Mouse (Mus musculus) olfactory bulb, adult 2 months (tissue): ENCODE measurements around the gene Als2cr12.

Experiments used
- CTCF ChIP-seq: fragments of 200-500 bp; IDR thresholded peaks from 2 replicates; pipeline ENCODE4 v1.5.1; 2012; ENCODE audit warnings: low read depth, mild to moderate bottlenecking, low read length, moderate library complexity; ENCODE audit not compliant: insufficient read depth
- POLR2A ChIP-seq: fragments of 200-500 bp; IDR thresholded peaks from 2 replicates; pipeline ENCODE4 v1.6.1; 2012; ENCODE audit warnings: mild to moderate bottlenecking, low read depth, low read length, moderate library complexity; ENCODE audit not compliant: insufficient read depth

- TF ChIP-seq POLR2A (no peak), CTCF (no peak)
These were observed 46.8 kb upstream of the Als2cr12 start for GRCm38 (mm10) chr1:58742571-58743021.
